Mouse (Mus musculus) stomach, postnatal 0 days (tissue): ENCODE measurements around the gene Rps6ka1. TPM values are rescaled to one million over a fixed set of nuclear protein-coding genes. Genes with fewer than 3 reads are reported as not detected.
"Not testable (repeated sequence)": the region's sequence is repeated elsewhere in the genome, so short reads cannot be mapped to it uniquely, and the experiment has no call there.

Experiments
- ATAC-seq: fragments of 200-750 bp; cut with Nextera tagmentation; 2 replicates; pipeline ENCODE4 v1.8.0; 2017; ENCODE audit not compliant: low FRiP score, low TSS enrichment
- DNase-seq: peaks from one replicate; pipeline ENCODE4 v3.0.0-alpha.2; 2016; ENCODE audit warnings: low spot score
- H3K27ac ChIP-seq: fragments of 300-500 bp; sonication (generic); replicated peaks from 2 replicates; pipeline ENCODE4 v1.5.1; 2014; ENCODE audit warnings: mild to moderate bottlenecking, control low read depth
- H3K27me3 ChIP-seq: fragments of 300-500 bp; sonication (generic); 2 replicates; pipeline ENCODE4 v1.6.1; 2014; ENCODE audit warnings: low read length; ENCODE audit not compliant: control insufficient read depth, insufficient read depth
- H3K36me3 ChIP-seq: fragments of 300-500 bp; sonication (generic); 2 replicates; pipeline ENCODE4 v1.6.1; 2014; ENCODE audit warnings: low read length, mixed read lengths; ENCODE audit not compliant: control insufficient read depth, insufficient read depth
- H3K4me1 ChIP-seq: fragments of 300-500 bp; sonication (generic); replicated peaks from 2 replicates; pipeline ENCODE4 v1.6.1; 2014; ENCODE audit warnings: antibody characterized with exemption; ENCODE audit not compliant: control insufficient read depth, insufficient read depth
- H3K4me2 ChIP-seq: fragments of 300-500 bp; sonication (generic); replicated peaks from 2 replicates; pipeline ENCODE4 v1.6.1; 2014; ENCODE audit warnings: low read depth, mild to moderate bottlenecking, control low read depth, moderate library complexity
- H3K4me3 ChIP-seq: fragments of 300-500 bp; sonication (generic); 2 replicates; pipeline ENCODE4 v1.5.1; 2014; ENCODE audit warnings: low read depth, low read length, control low read depth
- H3K9ac ChIP-seq: fragments of 300-500 bp; sonication (generic); 2 replicates; pipeline ENCODE4 v1.6.1; 2014; ENCODE audit warnings: mild to moderate bottlenecking, low read length, control low read depth, mixed read lengths
- H3K9me3 ChIP-seq: fragments of 300-500 bp; sonication (generic); 2 replicates; pipeline ENCODE4 v1.6.1; 2016; ENCODE audit warnings: low read length; ENCODE audit not compliant: control insufficient read depth
- CTCF ChIP-seq: IDR thresholded peaks from 2 replicates; pipeline ENCODE4 v1.5.1; 2016; ENCODE audit warnings: antibody characterized with exemption, low read depth, mild to moderate bottlenecking, moderate library complexity
- EP300 ChIP-seq: optimal IDR thresholded peaks from 2 replicates; pipeline ENCODE3; 2016; ENCODE audit warnings: antibody characterized with exemption
- WGBS: fragments of 180-500 bp; shearing (Covaris S2); extraction: QIAGEN DNeasy Blood & Tissue Kit; methylation state at CpG from one replicate; pipeline ENCODE4 v1.1.7; 2014; 5-methylcytosine and 5-hydroxymethylcytosine counted together
- polyA plus RNA-seq: library from polyadenylated mRNA; unstranded; fragments of >200 nt; fragmentation: Nextera tagmentation; extraction: Ambion mirVana; gene quantifications from 2 replicates; pipeline ENCODE4 v1.2.1, GENCODE M21; 2015

Rps6ka1 gene
- polyA plus RNA-seq, 1 experiment from 2014 or later, result 46.0 TPM

- no peak for ATAC-seq
- TF ChIP-seq EP300 (no peak), CTCF (no peak)
- Histone ChIP-seq H3K4me2 (no peak overlapping the region), H3K9me3 (no peaks in the 10 kb centered on the region), H3K4me3 (no peak overlapping the region), H3K4me1 (peaks cover 2% of the 10 kb centered on the region; the same call in 1 of the 2 replicates), H3K27ac (no peak overlapping the region), H3K36me3 (no peaks in the 10 kb centered on the region), H3K27me3 (no peaks in the 10 kb centered on the region), H3K9ac (no peak overlapping the region)
- 53% methylated on average over 3 of the region's 4 CpGs for WGBS
- DNase-seq, result no peak
Measured at GRCm38 (mm10) chr4:133907086-133907485, 19.5 kb upstream of the Rps6ka1 start.

- H3K4me1 ChIP-seq, ATAC-seq, DNase-seq, H3K4me2 ChIP-seq, H3K27ac ChIP-seq, H3K4me3 ChIP-seq, H3K9me3 ChIP-seq, H3K9ac ChIP-seq, H3K36me3 ChIP-seq, H3K27me3 ChIP-seq: not testable (repeated sequence)
- WGBS, result 90% methylated on average over 4 of the region's 5 CpGs
- peak; percentile 30; the same call in 1 of the 2 replicates for TF ChIP-seq CTCF
Measured at GRCm38 (mm10) chr4:133906336-133906735, 18.7 kb upstream of the Rps6ka1 start.

- Histone ChIP-seq H3K27me3 (no peaks in the 10 kb centered on the region), H3K27ac (no peak overlapping the region), H3K4me2 (no peak overlapping the region), H3K4me1 (peaks cover 2% of the 10 kb centered on the region; the same call in 1 of the 2 replicates), H3K9ac (no peak overlapping the region), H3K9me3 (no peaks in the 10 kb centered on the region), H3K4me3 (no peak overlapping the region), H3K36me3 (no peaks in the 10 kb centered on the region)
- ATAC-seq (no peak), DNase-seq (no peak)
- WGBS, result 83% methylated on average over 7 of the region's 7 CpGs
- TF ChIP-seq EP300 (no peak), CTCF (no peak)
Measured at GRCm38 (mm10) chr4:133905167-133905566, 17.6 kb upstream of the Rps6ka1 start.

- Histone ChIP-seq H3K27me3 (no peaks in the 10 kb centered on the region), H3K4me3 (no peak overlapping the region), H3K4me1 (no peaks in the 10 kb centered on the region), H3K36me3 (no peaks in the 10 kb centered on the region), H3K9me3 (no peaks in the 10 kb centered on the region), H3K9ac (no peak overlapping the region), H3K4me2 (no peak overlapping the region), H3K27ac (no peak overlapping the region)
- ATAC-seq (no peak), DNase-seq (no peak)
- 76% methylated on average over 8 of the region's 8 CpGs for WGBS
- no peak for TF ChIP-seq CTCF
- TF ChIP-seq EP300, result no peak
Measured at GRCm38 (mm10) chr4:133904326-133904725, 16.7 kb upstream of the Rps6ka1 start.

DNA sequence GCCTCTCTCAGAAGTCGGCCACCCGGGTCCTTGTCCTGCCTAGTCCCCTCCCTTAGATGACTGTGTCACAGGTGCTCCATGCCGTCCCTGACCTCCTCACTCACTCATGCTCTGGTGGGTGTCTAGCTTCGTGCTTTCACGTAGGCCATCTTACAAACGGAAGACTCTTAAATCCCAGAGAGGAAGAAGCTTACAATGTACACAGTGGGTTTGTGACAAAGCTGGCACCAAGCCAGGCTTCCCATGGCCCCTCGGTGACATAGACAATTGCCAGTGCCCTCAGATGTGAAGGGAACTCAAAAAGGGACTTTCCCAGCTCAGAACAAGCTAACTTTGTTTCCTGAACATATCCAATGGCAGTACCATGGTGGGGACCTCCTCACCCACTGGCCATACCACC, 15.8 kb upstream of the Rps6ka1 start:
- DNase-seq, result no peak
- H3K9me3 ChIP-seq, result no peaks in the 10 kb centered on the region
- H3K4me1 ChIP-seq, result 0 out of 2 replicates have a peak, but pooled peaks cover 2% of the 10 kb centered on the region
- H3K36me3 ChIP-seq, result no peaks in the 10 kb centered on the region
- TF ChIP-seq EP300, result no peak
- TF ChIP-seq CTCF, result no peak
- no peak overlapping the region for H3K27ac ChIP-seq
- H3K4me2 ChIP-seq, result no peak overlapping the region
- no peak overlapping the region for H3K4me3 ChIP-seq
- WGBS, result 60% methylated on average over 7 of the region's 7 CpGs
- no peak overlapping the region for H3K9ac ChIP-seq
- H3K27me3 ChIP-seq, result no peaks in the 10 kb centered on the region
- no peak for ATAC-seq

- no peak for ATAC-seq
- H3K9me3 ChIP-seq, result no peaks in the 10 kb centered on the region
- WGBS, result 94% methylated on average over 2 of the region's 2 CpGs
Measured at GRCm38 (mm10) chr4:133902510-133902909, 14.9 kb upstream of the Rps6ka1 start.

More at GRCm38 (mm10) chr4:133902510-133902909, 14.9 kb upstream of the Rps6ka1 start:
- Histone ChIP-seq H3K4me3 (no peak overlapping the region), H3K36me3 (no peaks in the 10 kb centered on the region), H3K4me1 (0 out of 2 replicates have a peak, but pooled peaks cover 3% of the 10 kb centered on the region), H3K4me2 (no peak overlapping the region), H3K9ac (no peak overlapping the region), H3K27me3 (no peaks in the 10 kb centered on the region), H3K27ac (no peak overlapping the region)
- no peak for DNase-seq
- TF ChIP-seq EP300 (no peak), CTCF (peak; percentile 48)
